ENCODE assay signal across 9 mouse cellular contexts in genomic region chr16:33464509-33465241, GRCm38 (mm10). TPM values are rescaled to one million over a fixed set of nuclear protein-coding genes. Genes with fewer than 3 reads are reported as not detected.
DNase-seq lines count a peak whose midpoint lies in the region; ATAC-seq and TF ChIP-seq lines count a peak whose summit lies in the region.
"Had no signal": no experiment of that assay in that cellular context is flagged by ENCODE, and none has a peak within 500 bp of the region (broad histone marks: within the 10 kb centered on the region; RNA-seq: fewer than 3 reads in every experiment).

No protein-coding gene starts in this region.

- no peak overlapping the region for H3K9ac ChIP-seq in heart, postnatal 0 days (replicated peaks; ENCODE audit: low read depth, low read length)
- H3K9ac ChIP-seq in heart, embryonic 11.5 days (ENCODE audit: low read depth, low read length): no peak overlapping the region
- no peak overlapping the region for H3K9ac ChIP-seq in neural tube, embryonic 11.5 days (ENCODE audit: low read length)
- H3K9ac ChIP-seq in kidney, postnatal 0 days (ENCODE audit: low read depth, low read length): no peak overlapping the region

- 0 out of 2 replicates have a peak, but pooled peaks cover 6% of the 10 kb centered on the region for H3K4me1 ChIP-seq in heart, postnatal 0 days (ENCODE audit: control insufficient read depth, insufficient read depth)
- H3K4me1 ChIP-seq in heart, embryonic 11.5 days (ENCODE audit: control insufficient read depth, insufficient read depth, low read length): peaks cover 5% of the 10 kb centered on the region; the same call in 1 of the 2 replicates
- peaks cover 2% of the 10 kb centered on the region; the same call in 1 of the 2 replicates for H3K4me1 ChIP-seq in neural tube, embryonic 11.5 days (ENCODE audit: control insufficient read depth, insufficient read depth, low read length)
- H3K4me1 ChIP-seq in kidney, postnatal 0 days (replicated peaks; ENCODE audit: insufficient read depth, low read length): no peaks in the 10 kb centered on the region

- no peaks in the 10 kb centered on the region for H3K9me3 ChIP-seq in heart, postnatal 0 days (replicated peaks; ENCODE audit: control insufficient read depth, low read length)
- H3K9me3 ChIP-seq in heart, embryonic 11.5 days (replicated peaks; ENCODE audit: control insufficient read depth, low read length): no peaks in the 10 kb centered on the region
- no peaks in the 10 kb centered on the region for H3K9me3 ChIP-seq in neural tube, embryonic 11.5 days (ENCODE audit: control insufficient read depth, low read length)
- H3K9me3 ChIP-seq in kidney, postnatal 0 days (replicated peaks; ENCODE audit: low read length): no peaks in the 10 kb centered on the region

- peak; percentile 9 for DNase-seq in heart, postnatal 0 days (ENCODE audit: low spot score)
- DNase-seq in neural tube, embryonic 11.5 days (ENCODE audit: low spot score): no peak
- DNase-seq in neural tube, embryonic 10.5 days (ENCODE audit: extremely low spot score, low spot score): no peak
- DNase-seq in kidney, postnatal 0 days (ENCODE audit: low spot score): peak; percentile 64
- DNase-seq in right cerebral cortex, postnatal 4 days: peak; percentile 14
- DNase-seq in T-cell, adult 2 months (ENCODE audit: low spot score): no peak
- DNase-seq in spleen, adult 12 weeks (ENCODE audit: low spot score): no peak
- DNase-seq: adrenal gland, postnatal 36 days had no signal

- ATAC-seq in heart, postnatal 0 days (ENCODE audit: insufficient read depth, low read depth): no peak
- no peak for ATAC-seq in heart, embryonic 11.5 days (replicated peaks; ENCODE audit: insufficient number of reproducible peaks, low FRiP score, low TSS enrichment)
- peak; percentile 50; the same call in 1 of the 2 replicates for ATAC-seq in neural tube, embryonic 11.5 days (ENCODE audit: insufficient read depth, low FRiP score, low TSS enrichment)
- ATAC-seq in kidney, postnatal 0 days (replicated peaks; ENCODE audit: low FRiP score, low read depth): no peak

- H3K4me2 ChIP-seq in heart, postnatal 0 days (ENCODE audit: low read depth, low read length): no peak overlapping the region
- no peak overlapping the region for H3K4me2 ChIP-seq in heart, embryonic 11.5 days
- no peak overlapping the region for H3K4me2 ChIP-seq in neural tube, embryonic 11.5 days (ENCODE audit: low read depth)
- no peak overlapping the region for H3K4me2 ChIP-seq in kidney, postnatal 0 days (ENCODE audit: low read length)

- no peak overlapping the region for H3K4me3 ChIP-seq in heart, postnatal 0 days (ENCODE audit: low read depth, low read length)
- no peak overlapping the region for H3K4me3 ChIP-seq in heart, embryonic 11.5 days (ENCODE audit: low read depth, low read length)
- no peak overlapping the region for H3K4me3 ChIP-seq in neural tube, embryonic 11.5 days (ENCODE audit: low read depth, low read length)
- no peak overlapping the region for H3K4me3 ChIP-seq in kidney, postnatal 0 days (replicated peaks; ENCODE audit: low read depth, low read length)

- H3K36me3 ChIP-seq in heart, postnatal 0 days (replicated peaks; ENCODE audit: control insufficient read depth, insufficient read depth, low read length): peaks cover 11% of the 10 kb centered on the region
- H3K36me3 ChIP-seq in heart, embryonic 11.5 days (ENCODE audit: control insufficient read depth, insufficient read depth, low read length): peaks cover 8% of the 10 kb centered on the region
- H3K36me3 ChIP-seq in neural tube, embryonic 11.5 days (ENCODE audit: control insufficient read depth, insufficient read depth, low read length): peaks cover 2% of the 10 kb centered on the region
- peaks cover 11% of the 10 kb centered on the region; the same call in 1 of the 2 replicates for H3K36me3 ChIP-seq in kidney, postnatal 0 days (ENCODE audit: insufficient read depth, low read length)

- no peaks in the 10 kb centered on the region for H3K27me3 ChIP-seq in heart, postnatal 0 days (ENCODE audit: control insufficient read depth, insufficient read depth, low read length)
- no peaks in the 10 kb centered on the region for H3K27me3 ChIP-seq in heart, embryonic 11.5 days (ENCODE audit: control insufficient read depth, insufficient read depth, low read length)
- H3K27me3 ChIP-seq in neural tube, embryonic 11.5 days (ENCODE audit: control insufficient read depth, insufficient read depth, low read length): no peaks in the 10 kb centered on the region
- H3K27me3 ChIP-seq in kidney, postnatal 0 days (ENCODE audit: insufficient read depth, low read length): no peaks in the 10 kb centered on the region

- no peak for TF ChIP-seq CTCF in heart, postnatal 0 days (IDR thresholded peaks at IDR 0.05; ENCODE audit: low read depth)
- TF ChIP-seq CTCF in kidney, postnatal 0 days (IDR thresholded peaks at IDR 0.05; ENCODE audit: low read depth): no peak

- TF ChIP-seq EP300 in heart, postnatal 0 days (IDR thresholded peaks at IDR 0.05; ENCODE audit: low read depth): no peak

- WGBS in heart, postnatal 0 days: 86% methylated on average over 4 of the region's 4 CpGs
- WGBS in heart, embryonic 11.5 days (ENCODE audit: insufficient replicate concordance): 93% methylated on average over 4 of the region's 4 CpGs
- WGBS in neural tube, embryonic 11.5 days: 88% methylated on average over 4 of the region's 4 CpGs
- 86% methylated on average over 4 of the region's 4 CpGs for WGBS in kidney, postnatal 0 days

- no peak overlapping the region for H3K27ac ChIP-seq in heart, postnatal 0 days (ENCODE audit: low read depth)
- no peak overlapping the region for H3K27ac ChIP-seq in heart, embryonic 11.5 days (ENCODE audit: low read depth, low read length)
- H3K27ac ChIP-seq in neural tube, embryonic 11.5 days (ENCODE audit: low read depth, low read length): no peak overlapping the region
- H3K27ac ChIP-seq in kidney, postnatal 0 days: no peak overlapping the region

RNA-seq across cellular contexts. Expression of gene Slc12a8, which starts 52.5 kb away (rescaled TPM):
- total RNA-seq in heart, postnatal 0 days (2014; rRNA removed; ENCODE audit: low replicate concordance): 0.42 and 1.4 TPM in 2 replicates
- polyA plus RNA-seq in heart, postnatal 0 days (2015; fragmentation: Nextera tagmentation; extraction: Ambion mirVana): 1.0 TPM in 2 replicates
- polyA plus RNA-seq in heart, embryonic 11.5 days (2014; fragmentation: Nextera tagmentation; extraction: Ambion mirVana): 1.6 and 2.0 TPM in 2 replicates
- 0.78 and 1.1 TPM in 2 replicates for polyA plus RNA-seq in neural tube, embryonic 11.5 days (2014; fragmentation: Nextera tagmentation; extraction: Ambion mirVana)
- 0.89 and 0.91 TPM in 2 replicates for polyA plus RNA-seq in kidney, postnatal 0 days (2015; fragmentation: Nextera tagmentation; extraction: Ambion mirVana)

Comparison
In these comparisons a context has a peak if more than half of its experiments do, and no peak if none do; other contexts are left out.
1. DNase-seq: peak in heart, postnatal 0 days (single experiment), kidney, postnatal 0 days (single experiment) and right cerebral cortex, postnatal 4 days (single experiment); none in neural tube, embryonic 11.5 days (single experiment), neural tube, embryonic 10.5 days (single experiment), T-cell, adult 2 months (single experiment) and spleen, adult 12 weeks (single experiment).